Mouse (Mus musculus) midbrain, embryonic 16.5 days (tissue): ENCODE measurements around the gene Tesc. TPM values are rescaled to one million over a fixed set of nuclear protein-coding genes. Genes with fewer than 3 reads are reported as not detected.

Experiments used
- ATAC-seq: fragments of 200-750 bp; cut with Nextera tagmentation; 2 replicates; pipeline ENCODE4 v1.8.0; 2017; ENCODE audit warnings: moderate TSS enrichment
- H3K27ac ChIP-seq: fragments of 300-500 bp; sonication (generic); 2 replicates; pipeline ENCODE4 v1.5.1; 2014; ENCODE audit warnings: mild to moderate bottlenecking, low read length, mixed read lengths
- H3K27me3 ChIP-seq: fragments of 300-500 bp; sonication (generic); 2 replicates; pipeline ENCODE4 v1.6.1; 2014; ENCODE audit warnings: low read depth, low read length, mixed read lengths; ENCODE audit not compliant: control insufficient read depth, insufficient read depth
- H3K36me3 ChIP-seq: fragments of 300-500 bp; sonication (generic); 2 replicates; pipeline ENCODE4 v1.6.1; 2014; ENCODE audit warnings: mild to moderate bottlenecking, low read length, moderate library complexity, mixed read lengths; ENCODE audit not compliant: control insufficient read depth, insufficient read depth
- H3K4me1 ChIP-seq: fragments of 300-500 bp; sonication (generic); 2 replicates; pipeline ENCODE4 v1.6.1; 2014; ENCODE audit warnings: mild to moderate bottlenecking, low read length, mixed read lengths; ENCODE audit not compliant: control insufficient read depth, insufficient read depth
- H3K4me2 ChIP-seq: fragments of 300-500 bp; sonication (generic); 2 replicates; pipeline ENCODE4 v1.6.1; 2014; ENCODE audit warnings: mild to moderate bottlenecking, low read length, mixed read lengths
- H3K4me3 ChIP-seq: fragments of 300-500 bp; sonication (generic); 2 replicates; pipeline ENCODE4 v1.5.1; 2014; ENCODE audit warnings: low read depth, mild to moderate bottlenecking, low read length, moderate library complexity, mixed read lengths
- H3K9ac ChIP-seq: fragments of 300-500 bp; sonication (generic); 2 replicates; pipeline ENCODE4 v1.6.1; 2014; ENCODE audit warnings: low read depth, low read length, mixed read lengths
- H3K9me3 ChIP-seq: fragments of 300-500 bp; sonication (generic); replicated peaks from 2 replicates; pipeline ENCODE4 v1.6.1; 2014; ENCODE audit warnings: mild to moderate bottlenecking, low read length, mixed read lengths; ENCODE audit not compliant: control insufficient read depth, poor library complexity, severe bottlenecking
- WGBS: fragments of 180-500 bp; shearing (Covaris S2); extraction: QIAGEN DNeasy Blood & Tissue Kit; methylation state at CpG from one replicate; pipeline ENCODE4 v1.1.7; 2014; 5-methylcytosine and 5-hydroxymethylcytosine counted together
- polyA plus RNA-seq: library from polyadenylated mRNA; unstranded; fragments of >200 nt; fragmentation: Nextera tagmentation; extraction: Ambion mirVana; gene quantifications from 2 replicates; pipeline ENCODE4 v1.2.1, GENCODE M21; 2015

Tesc gene
- polyA plus RNA-seq, 1 experiment from 2014 or later, result 6.8 TPM

DNA sequence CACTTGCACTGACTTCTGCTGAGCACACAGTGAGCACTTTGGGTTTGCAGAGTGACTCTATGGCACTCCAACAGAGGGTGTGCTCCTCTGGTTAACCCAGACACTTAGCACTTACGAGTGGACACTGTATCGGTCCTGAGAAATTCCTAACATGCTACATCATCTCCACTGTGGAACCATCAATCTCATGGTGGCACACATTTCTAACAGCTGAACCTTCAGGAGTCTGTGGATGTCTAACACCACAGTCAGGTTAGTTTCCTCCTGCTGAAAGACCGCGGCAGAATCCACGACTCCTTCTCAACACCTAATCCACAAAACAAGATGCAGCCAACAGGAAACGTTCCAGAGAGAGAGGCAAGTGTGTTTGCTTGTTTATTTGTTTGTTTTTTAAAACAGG is 51.0 kb downstream of the Tesc start:
- no peak for ATAC-seq
- Histone ChIP-seq H3K27ac (no peak overlapping the region), H3K27me3 (no peaks in the 10 kb centered on the region), H3K4me1 (peaks cover 39% of the 10 kb centered on the region), H3K4me3 (no peak overlapping the region), H3K36me3 (peaks cover 2% of the 10 kb centered on the region; the same call in 1 of the 2 replicates), H3K4me2 (no peak overlapping the region), H3K9ac (no peak overlapping the region), H3K9me3 (no peaks in the 10 kb centered on the region)
- WGBS, result 87% methylated on average over 6 of the region's 6 CpGs

GRCm38 (mm10) chr5:118079354-118079753 is 51.8 kb downstream of the Tesc start:
- H3K4me3 ChIP-seq, result no peak overlapping the region
- H3K27me3 ChIP-seq, result no peaks in the 10 kb centered on the region
- peaks cover 42% of the 10 kb centered on the region for H3K4me1 ChIP-seq
- no peak overlapping the region for H3K4me2 ChIP-seq
- peak overlapping the region; percentile 35; the same call in 1 of the 2 replicates for H3K27ac ChIP-seq
- H3K9me3 ChIP-seq, result no peaks in the 10 kb centered on the region
- H3K9ac ChIP-seq, result no peak overlapping the region
- 19% methylated on average over 6 of the region's 6 CpGs for WGBS
- H3K36me3 ChIP-seq, result peaks cover 2% of the 10 kb centered on the region; the same call in 1 of the 2 replicates
- no peak for ATAC-seq

DNA sequence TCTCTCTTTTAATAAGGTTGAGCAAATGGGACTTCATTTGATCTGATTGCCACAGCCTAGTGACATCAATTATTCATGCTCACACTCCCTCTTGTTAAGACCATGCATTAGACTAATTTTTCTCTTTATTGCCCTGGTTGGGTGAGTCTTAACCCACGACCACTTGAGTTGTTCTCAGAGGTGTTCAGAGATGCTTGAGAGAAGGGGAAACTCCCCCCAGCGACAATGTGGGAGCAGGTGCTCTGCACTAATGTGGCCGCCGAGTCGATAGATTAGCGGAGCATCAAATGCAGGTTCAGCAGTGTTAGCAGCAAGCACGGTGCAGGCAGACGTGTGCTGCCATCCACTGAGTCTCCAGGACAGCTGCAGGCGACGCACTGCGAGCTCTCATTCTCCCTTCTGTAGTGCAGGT is 52.3 kb downstream of the Tesc start:
- Histone ChIP-seq H3K9me3 (no peaks in the 10 kb centered on the region), H3K27me3 (no peaks in the 10 kb centered on the region), H3K27ac (peak overlapping the region; percentile 35), H3K36me3 (peaks cover 2% of the 10 kb centered on the region; the same call in 1 of the 2 replicates), H3K4me1 (peaks cover 47% of the 10 kb centered on the region), H3K9ac (no peak overlapping the region), H3K4me3 (no peak overlapping the region), H3K4me2 (no peak overlapping the region)
- ATAC-seq, result peak; percentile 41; the same call in 1 of the 2 replicates
- 12% methylated on average over 11 of the region's 11 CpGs for WGBS

DNA sequence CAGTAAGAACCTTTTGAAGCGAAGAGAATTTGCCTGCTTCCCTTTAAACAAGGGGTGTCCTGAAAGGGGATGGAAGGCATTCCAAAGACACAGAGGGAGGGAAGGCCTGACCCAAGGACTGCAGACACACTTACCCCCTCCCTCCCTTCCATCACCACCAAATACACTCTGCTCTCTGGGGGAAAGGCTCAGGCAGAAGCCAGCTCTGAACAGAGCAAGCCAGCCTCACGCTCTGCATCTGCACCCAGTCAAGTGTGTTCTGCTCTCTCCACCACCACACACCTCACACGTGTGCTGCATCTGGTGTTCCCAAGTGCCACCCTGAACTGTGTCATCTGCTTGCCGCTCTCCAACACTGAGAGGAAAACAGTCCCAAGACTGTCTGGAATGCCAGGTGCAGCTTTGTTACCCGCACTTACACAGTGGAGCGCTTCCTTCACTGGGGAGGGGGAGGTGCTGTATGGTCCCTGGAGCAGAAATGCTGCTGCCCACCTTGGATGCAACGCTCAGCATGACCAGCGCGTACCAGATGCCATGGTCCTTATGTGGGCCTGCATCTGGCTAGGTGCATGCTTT is 53.9 kb downstream of the Tesc start:
- H3K27ac ChIP-seq, result no peak overlapping the region
- no peaks in the 10 kb centered on the region for H3K27me3 ChIP-seq
- no peak overlapping the region for H3K9ac ChIP-seq
- H3K4me2 ChIP-seq, result no peak overlapping the region
- no peak for ATAC-seq
- H3K4me3 ChIP-seq, result no peak overlapping the region
- H3K4me1 ChIP-seq, result peaks cover 53% of the 10 kb centered on the region
- H3K9me3 ChIP-seq, result no peaks in the 10 kb centered on the region
- peaks cover 2% of the 10 kb centered on the region; the same call in 1 of the 2 replicates for H3K36me3 ChIP-seq
- WGBS, result 69% methylated on average over 9 of the region's 9 CpGs

GRCm38 (mm10) chr5:118081996-118082395 is 54.5 kb downstream of the Tesc start:
- Histone ChIP-seq H3K4me1 (peaks cover 50% of the 10 kb centered on the region), H3K9me3 (no peaks in the 10 kb centered on the region), H3K27me3 (no peaks in the 10 kb centered on the region), H3K36me3 (peaks cover under 1% of the 10 kb centered on the region; the same call in 1 of the 2 replicates), H3K9ac (no peak overlapping the region), H3K27ac (no peak overlapping the region), H3K4me2 (no peak overlapping the region), H3K4me3 (no peak overlapping the region)
- no peak for ATAC-seq
- 76% methylated on average over 6 of the region's 6 CpGs for WGBS

DNA sequence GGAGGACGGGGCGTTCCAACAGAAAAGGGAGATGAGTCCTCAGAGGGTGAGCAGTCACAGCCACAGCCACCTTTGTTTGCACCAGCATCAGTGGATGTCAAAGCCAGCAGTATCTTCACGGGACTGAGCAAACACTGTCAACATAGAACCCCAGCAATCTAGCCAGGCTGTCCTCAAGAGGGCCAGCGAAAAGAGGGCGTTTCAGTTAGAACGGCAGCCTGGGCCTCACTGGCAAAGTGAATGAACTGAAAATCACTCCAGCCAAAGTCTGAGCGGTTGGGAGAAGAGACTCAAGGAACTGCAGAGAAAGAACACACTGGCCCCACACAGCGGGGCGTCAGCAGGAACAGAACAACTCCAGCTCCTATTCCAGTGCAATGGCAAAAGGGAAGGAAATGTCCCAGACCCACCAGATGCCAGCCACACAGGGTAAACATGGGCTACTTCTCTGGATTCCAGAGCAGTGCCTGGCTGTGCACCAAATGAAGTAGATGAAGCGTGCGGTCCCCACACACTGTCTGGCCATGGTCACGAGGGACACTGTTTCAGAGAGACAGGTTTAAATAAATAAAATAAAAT is 55.6 kb downstream of the Tesc start:
- Histone ChIP-seq H3K27me3 (no peaks in the 10 kb centered on the region), H3K27ac (peak overlapping the region; percentile 30; the same call in 1 of the 2 replicates), H3K4me2 (no peak overlapping the region), H3K4me3 (no peak overlapping the region), H3K9me3 (no peaks in the 10 kb centered on the region), H3K36me3 (no peaks in the 10 kb centered on the region), H3K9ac (no peak overlapping the region), H3K4me1 (peaks cover 49% of the 10 kb centered on the region)
- ATAC-seq, result no peak; the same call in 1 of the 2 replicates
- WGBS, result 49% methylated on average over 12 of the region's 12 CpGs

DNA sequence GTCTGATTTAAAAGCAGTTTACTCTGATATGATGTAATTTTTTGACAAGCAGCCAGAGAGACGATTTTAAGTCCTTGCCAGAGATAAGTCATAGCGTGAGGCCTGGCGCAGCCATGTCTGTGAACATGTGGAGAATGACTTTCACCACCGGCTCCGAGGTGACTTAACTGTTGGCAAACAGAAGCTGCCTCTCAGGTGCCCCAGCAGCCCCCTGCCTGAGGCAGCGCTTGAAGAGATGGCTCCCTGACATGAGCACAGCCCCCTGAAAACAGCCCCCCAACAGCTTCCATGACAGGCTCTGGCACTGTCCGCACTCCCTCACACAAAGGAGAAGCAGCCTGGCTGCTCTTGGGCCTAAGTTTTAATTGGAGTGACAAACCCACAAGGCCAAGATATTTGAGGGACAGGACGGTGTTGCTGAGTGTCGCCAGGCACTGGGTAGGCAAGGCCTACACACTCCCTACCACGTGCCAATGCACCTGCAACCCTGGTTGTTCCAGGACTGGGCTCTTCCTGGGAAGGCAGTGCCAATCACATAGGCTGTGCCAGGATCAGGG is 56.7 kb downstream of the Tesc start:
- peaks cover 53% of the 10 kb centered on the region for H3K4me1 ChIP-seq
- WGBS, result 45% methylated on average over 10 of the region's 10 CpGs
- no peaks in the 10 kb centered on the region for H3K27me3 ChIP-seq
- 0 out of 2 replicates have a peak, but pooled peaks have one; percentile 12 for ATAC-seq
- no peaks in the 10 kb centered on the region for H3K9me3 ChIP-seq
- H3K36me3 ChIP-seq, result no peaks in the 10 kb centered on the region
- H3K4me3 ChIP-seq, result no peak overlapping the region
- H3K9ac ChIP-seq, result 0 out of 2 replicates have a peak overlapping the region, but pooled peaks have one; percentile 31
- no peak overlapping the region for H3K4me2 ChIP-seq
- H3K27ac ChIP-seq, result peak overlapping the region; percentile 67

DNA sequence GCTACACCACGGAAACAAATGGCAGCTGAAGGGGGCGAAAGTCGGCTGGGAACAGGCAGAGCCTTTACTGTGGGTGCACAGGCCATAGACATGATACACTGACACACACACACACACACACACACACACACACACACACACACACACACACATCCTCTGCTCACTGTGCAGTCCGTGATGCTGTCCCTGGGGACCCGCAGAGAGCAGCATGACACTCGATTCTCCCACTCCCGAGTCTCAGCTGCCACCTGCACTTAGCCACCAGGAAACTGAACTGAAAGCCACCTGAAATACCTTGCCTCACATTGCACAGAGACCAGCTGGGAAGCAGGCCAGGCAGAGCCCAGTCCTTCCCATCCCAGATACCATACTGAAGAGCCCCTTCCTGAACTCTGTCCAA is 57.8 kb downstream of the Tesc start:
- H3K4me1 ChIP-seq, result peaks cover 50% of the 10 kb centered on the region
- no peaks in the 10 kb centered on the region for H3K27me3 ChIP-seq
- no peaks in the 10 kb centered on the region for H3K36me3 ChIP-seq
- ATAC-seq, result no peak
- 62% methylated on average over 7 of the region's 7 CpGs for WGBS
- H3K27ac ChIP-seq, result peak overlapping the region; percentile 67; the same call in 1 of the 2 replicates
- H3K9ac ChIP-seq, result no peak overlapping the region
- no peak overlapping the region for H3K4me2 ChIP-seq
- H3K9me3 ChIP-seq, result no peaks in the 10 kb centered on the region
- no peak overlapping the region for H3K4me3 ChIP-seq

- H3K36me3 ChIP-seq, result peaks cover 10% of the 10 kb centered on the region
- H3K27me3 ChIP-seq, result no peaks in the 10 kb centered on the region
- peaks cover 36% of the 10 kb centered on the region for H3K4me1 ChIP-seq
- no peak for ATAC-seq
- WGBS, result 74% methylated on average over 7 of the region's 7 CpGs
- no peak overlapping the region for H3K9ac ChIP-seq
- no peak overlapping the region for H3K4me2 ChIP-seq
- no peak overlapping the region for H3K4me3 ChIP-seq
- H3K27ac ChIP-seq, result no peak overlapping the region
- H3K9me3 ChIP-seq, result no peaks in the 10 kb centered on the region
Observed at GRCm38 (mm10) chr5:118086956-118087355, 59.4 kb downstream of the Tesc start.
